13 mouse cellular contexts compared by ENCODE assay signal in the genomic region with DNA sequence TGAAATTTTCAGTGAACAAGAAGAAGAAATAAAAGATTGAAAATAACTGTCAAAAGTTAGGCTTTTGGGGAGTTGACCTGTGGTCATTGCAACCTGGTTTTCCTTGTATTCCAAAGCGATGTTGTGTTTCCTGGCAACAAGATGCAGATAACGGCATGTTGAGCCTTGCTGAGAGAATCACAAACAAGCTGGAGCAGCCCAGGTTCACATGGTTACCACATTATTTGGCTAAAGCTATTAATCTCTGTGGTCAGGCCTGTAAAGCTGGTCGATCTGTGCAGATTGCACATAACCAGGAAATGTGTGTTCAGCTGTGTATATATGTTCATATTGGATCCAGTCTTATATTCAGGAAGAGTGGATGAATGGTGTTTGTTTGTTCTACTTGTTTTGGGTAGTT. TPM values are rescaled to one million over a fixed set of nuclear protein-coding genes. Genes with fewer than 3 reads are reported as not detected.
DNase-seq lines count a peak whose midpoint lies in the region; ATAC-seq and TF ChIP-seq lines count a peak whose summit lies in the region.
"Had no signal": no experiment of that assay in that cellular context is flagged by ENCODE, and none has a peak within 500 bp of the region (broad histone marks: within the 10 kb centered on the region; RNA-seq: fewer than 3 reads in every experiment).

No protein-coding gene starts in this region.

- H3K27ac ChIP-seq in forebrain, embryonic 13.5 days: no peak overlapping the region
- H3K27ac ChIP-seq in forebrain, embryonic 12.5 days: no peak overlapping the region
- no peak overlapping the region for H3K27ac ChIP-seq in lung, postnatal 0 days (ENCODE audit: low read length)
- H3K27ac ChIP-seq in midbrain, postnatal 0 days (ENCODE audit: low read depth, low read length): no peak overlapping the region
- H3K27ac ChIP-seq: embryonic facial prominence, embryonic 13.5 days; liver, embryonic 14.5 days had no signal

- 0 out of 2 replicates have a peak, but pooled peaks cover 4% of the 10 kb centered on the region for H3K36me3 ChIP-seq in forebrain, embryonic 13.5 days (ENCODE audit: poor library complexity, severe bottlenecking)
- peaks cover 8% of the 10 kb centered on the region; the same call in 1 of the 2 replicates for H3K36me3 ChIP-seq in forebrain, embryonic 12.5 days (replicated peaks)
- H3K36me3 ChIP-seq in lung, postnatal 0 days (ENCODE audit: insufficient read depth, low read length): no peaks in the 10 kb centered on the region
- no peaks in the 10 kb centered on the region for H3K36me3 ChIP-seq in midbrain, postnatal 0 days (ENCODE audit: insufficient read depth, low read length)

- no peaks in the 10 kb centered on the region for H3K9me3 ChIP-seq in forebrain, embryonic 13.5 days (replicated peaks)
- H3K9me3 ChIP-seq in forebrain, embryonic 12.5 days: no peaks in the 10 kb centered on the region
- no peaks in the 10 kb centered on the region for H3K9me3 ChIP-seq in lung, postnatal 0 days (ENCODE audit: low read length)
- H3K9me3 ChIP-seq in midbrain, postnatal 0 days (ENCODE audit: low read length): no peaks in the 10 kb centered on the region
- H3K9me3 ChIP-seq: embryonic facial prominence, embryonic 13.5 days had no signal

- TF ChIP-seq POLR2A in brain, embryonic 14.5 days (IDR thresholded peaks at IDR 0.05; ENCODE audit: borderline replicate concordance, extremely low read depth, insufficient read depth, insufficient read length, poor library complexity, severe bottlenecking): no peak

- peak overlapping the region; percentile 30; the same call in 1 of the 2 replicates for H3K4me2 ChIP-seq in forebrain, embryonic 13.5 days
- no peak overlapping the region for H3K4me2 ChIP-seq in forebrain, embryonic 12.5 days
- H3K4me2 ChIP-seq in lung, postnatal 0 days (replicated peaks; ENCODE audit: low read depth, low read length): no peak overlapping the region
- H3K4me2 ChIP-seq in midbrain, postnatal 0 days (ENCODE audit: low read depth, low read length, poor library complexity, severe bottlenecking): peak overlapping the region; percentile 15; the same call in 1 of the 2 replicates
- H3K4me2 ChIP-seq: embryonic facial prominence, embryonic 13.5 days had no signal

- TF ChIP-seq CTCF in lung, postnatal 0 days (IDR thresholded peaks at IDR 0.05): no peak
- TF ChIP-seq CTCF in brain, embryonic 14.5 days (IDR thresholded peaks at IDR 0.05; ENCODE audit: borderline replicate concordance, extremely low read depth, insufficient read depth, insufficient read length): no peak
- no peak for TF ChIP-seq CTCF in midbrain, postnatal 0 days (IDR thresholded peaks at IDR 0.05)

- WGBS in forebrain, embryonic 13.5 days: 50% methylated on average over 3 of the region's 3 CpGs
- WGBS in forebrain, embryonic 12.5 days: 48% methylated on average over 3 of the region's 3 CpGs
- WGBS in lung, postnatal 0 days: 35% methylated on average over 3 of the region's 3 CpGs
- 28% methylated on average over 3 of the region's 3 CpGs for WGBS in midbrain, postnatal 0 days

- H3K4me3 ChIP-seq in forebrain, embryonic 13.5 days: no peak overlapping the region
- no peak overlapping the region for H3K4me3 ChIP-seq in forebrain, embryonic 12.5 days (replicated peaks)
- no peak overlapping the region for H3K4me3 ChIP-seq in lung, postnatal 0 days (ENCODE audit: low read depth, low read length)
- H3K4me3 ChIP-seq in midbrain, postnatal 0 days (ENCODE audit: low read depth, low read length): no peak overlapping the region
- H3K4me3 ChIP-seq: embryonic facial prominence, embryonic 13.5 days had no signal

- H3K4me1 ChIP-seq in forebrain, embryonic 13.5 days: peaks cover 26% of the 10 kb centered on the region
- H3K4me1 ChIP-seq in forebrain, embryonic 12.5 days: peaks cover 22% of the 10 kb centered on the region
- H3K4me1 ChIP-seq in lung, postnatal 0 days (ENCODE audit: insufficient read depth, low read depth, low read length): 0 out of 2 replicates have a peak, but pooled peaks cover 2% of the 10 kb centered on the region
- H3K4me1 ChIP-seq in midbrain, postnatal 0 days (ENCODE audit: insufficient read depth, low read length): no peaks in the 10 kb centered on the region

- no peak for ATAC-seq in forebrain, embryonic 13.5 days
- no peak for ATAC-seq in forebrain, embryonic 12.5 days (ENCODE audit: low FRiP score)
- no peak for ATAC-seq in lung, postnatal 0 days
- ATAC-seq in midbrain, postnatal 0 days (ENCODE audit: low FRiP score): no peak
- ATAC-seq: CD4-positive, CD25-positive, alpha-beta regulatory T cell, adult 4 months; intestine, postnatal 0 days had no signal

- no peaks in the 10 kb centered on the region for H3K27me3 ChIP-seq in forebrain, embryonic 13.5 days
- no peaks in the 10 kb centered on the region for H3K27me3 ChIP-seq in forebrain, embryonic 12.5 days
- H3K27me3 ChIP-seq in lung, postnatal 0 days (replicated peaks; ENCODE audit: insufficient read depth, low read length): no peaks in the 10 kb centered on the region
- H3K27me3 ChIP-seq in midbrain, postnatal 0 days (ENCODE audit: insufficient read depth, low read length): no peaks in the 10 kb centered on the region
- H3K27me3 ChIP-seq: embryonic facial prominence, embryonic 13.5 days had no signal

- no peak overlapping the region for H3K9ac ChIP-seq in forebrain, embryonic 13.5 days
- H3K9ac ChIP-seq in forebrain, embryonic 12.5 days: no peak overlapping the region
- no peak overlapping the region for H3K9ac ChIP-seq in lung, postnatal 0 days (replicated peaks; ENCODE audit: low read depth)
- no peak overlapping the region; the same call in 1 of the 2 replicates for H3K9ac ChIP-seq in midbrain, postnatal 0 days (replicated peaks; ENCODE audit: low read length, poor library complexity, severe bottlenecking)
- H3K9ac ChIP-seq: embryonic facial prominence, embryonic 13.5 days; liver, embryonic 14.5 days had no signal

- peak; percentile 38 for DNase-seq in lung, postnatal 0 days (ENCODE audit: low spot score)
- no peak for DNase-seq in lung, postnatal 25 days (ENCODE audit: low spot score)
- peak; percentile 41 for DNase-seq in brain, embryonic 14.5 days (ENCODE audit: low read depth)
- peak; percentile 37 for DNase-seq in midbrain, postnatal 0 days (ENCODE audit: low spot score)
- DNase-seq in spleen, adult 18-20 months: no peak
- DNase-seq in kidney, postnatal 10 days: no peak
- DNase-seq: gastrocnemius, postnatal 36 days had no signal

- no peak for TF ChIP-seq EP300 in lung, postnatal 0 days (IDR thresholded peaks at IDR 0.05)

RNA-seq across cellular contexts. Expression of a gene that starts 5.4 kb away (rescaled TPM):
- polyA plus RNA-seq in forebrain, embryonic 13.5 days (2015; fragmentation: Nextera tagmentation; extraction: Ambion mirVana): 28.1 and 29.1 TPM in 2 replicates
- polyA plus RNA-seq in forebrain, embryonic 12.5 days (2016; fragmentation: Nextera tagmentation; extraction: Ambion mirVana): 29.4 and 30.6 TPM in 2 replicates
- polyA plus RNA-seq in lung, postnatal 0 days (2015; fragmentation: Nextera tagmentation; extraction: Ambion mirVana): 45.1 and 45.3 TPM in 2 replicates
- polyA plus RNA-seq in brain, embryonic 14.5 days (2012; rRNA removed): 9.1 and 9.8 TPM in 2 replicates
- total RNA-seq in midbrain, postnatal 0 days (2014; rRNA removed): 15.8 and 20.1 TPM in 2 replicates
- polyA plus RNA-seq in midbrain, postnatal 0 days (2015; fragmentation: Nextera tagmentation; extraction: Ambion mirVana): 15.3 and 16.1 TPM in 2 replicates

Comparison
In these comparisons a context has a peak if more than half of its experiments do, and no peak if none do; other contexts are left out.
1. H3K4me2 ChIP-seq: peak in forebrain, embryonic 13.5 days (single experiment) and midbrain, postnatal 0 days (single experiment); none in forebrain, embryonic 12.5 days (single experiment) and lung, postnatal 0 days (single experiment).
2. DNase-seq: peak in lung, postnatal 0 days (single experiment), brain, embryonic 14.5 days (single experiment) and midbrain, postnatal 0 days (single experiment); none in lung, postnatal 25 days (single experiment), spleen, adult 18-20 months (0 of 2) and kidney, postnatal 10 days (single experiment).